Mouse (Mus musculus) bone marrow, adult 2 months (tissue): ENCODE data around the gene Sh3bp5.

Experiments
- CTCF ChIP-seq: fragments of 200-500 bp; IDR thresholded peaks from 2 replicates; pipeline ENCODE4 v1.5.1; 2011; ENCODE audit warnings: low read length, control low read depth; ENCODE audit not compliant: control insufficient read depth, insufficient read depth
- POLR2A ChIP-seq: fragments of 200-500 bp; IDR thresholded peaks from 2 replicates; pipeline ENCODE4 v1.6.1; 2011; ENCODE audit warnings: low read depth, mild to moderate bottlenecking, control low read depth, low read length, borderline replicate concordance; ENCODE audit not compliant: control insufficient read depth

GRCm38 (mm10) chr14:31345367-31345766 lies 90.5 kb downstream of the Sh3bp5 start:
- no peak for TF ChIP-seq POLR2A
- no peak for TF ChIP-seq CTCF
